ENCODE assay signal across 9 mouse cellular contexts in genomic region chr17:65252160-65252559, GRCm38 (mm10).
DNase-seq lines count a peak whose midpoint lies in the region; ATAC-seq and TF ChIP-seq lines count a peak whose summit lies in the region.
"Had no signal": no experiment of that assay in that cellular context is flagged by ENCODE, and none has a peak within 500 bp of the region (broad histone marks: within the 10 kb centered on the region; RNA-seq: fewer than 3 reads in every experiment).

No protein-coding gene starts in this region.

- WGBS in cerebellum, adult 2 months: 48% methylated on average over 2 of the region's 2 CpGs
- WGBS in kidney, embryonic 14.5 days: 58% methylated on average over 2 of the region's 2 CpGs

- H3K27me3 ChIP-seq in cerebellum, adult 2 months (ENCODE audit: control insufficient read depth, insufficient read depth, low read length): no peaks in the 10 kb centered on the region
- H3K27me3 ChIP-seq in kidney, embryonic 14.5 days (ENCODE audit: control insufficient read depth, insufficient read depth, low read length): no peaks in the 10 kb centered on the region
- H3K27me3 ChIP-seq: embryonic facial prominence, embryonic 15.5 days had no signal

- no peak overlapping the region for H3K4me2 ChIP-seq in kidney, embryonic 14.5 days (replicated peaks; ENCODE audit: low read depth, low read length)
- H3K4me2 ChIP-seq: embryonic facial prominence, embryonic 15.5 days had no signal

- no peak overlapping the region for H3K9ac ChIP-seq in kidney, embryonic 14.5 days (ENCODE audit: low read depth, low read length)
- H3K9ac ChIP-seq: embryonic facial prominence, embryonic 15.5 days had no signal

- no peaks in the 10 kb centered on the region for H3K4me1 ChIP-seq in cerebellum, adult 2 months (ENCODE audit: control insufficient read depth, insufficient read depth, low read length)
- no peaks in the 10 kb centered on the region for H3K4me1 ChIP-seq in kidney, embryonic 14.5 days (ENCODE audit: control insufficient read depth, insufficient read depth, low read length)
- H3K4me1 ChIP-seq: embryonic facial prominence, embryonic 15.5 days had no signal

- no peak overlapping the region for H3K4me3 ChIP-seq in cerebellum, adult 2 months (replicated peaks; ENCODE audit: insufficient read depth, low read depth, low read length)
- H3K4me3 ChIP-seq in kidney, embryonic 14.5 days (ENCODE audit: low read length): no peak overlapping the region
- H3K4me3 ChIP-seq: embryonic facial prominence, embryonic 15.5 days had no signal

- TF ChIP-seq CTCF in cerebellum, adult 2 months (IDR thresholded peaks at IDR 0.05; ENCODE audit: borderline replicate concordance, insufficient read depth, low read depth, low read length): peak; percentile 43

- no peaks in the 10 kb centered on the region for H3K9me3 ChIP-seq in kidney, embryonic 14.5 days (ENCODE audit: control insufficient read depth, low read length)
- H3K9me3 ChIP-seq: embryonic facial prominence, embryonic 15.5 days had no signal

- no peak overlapping the region for H3K27ac ChIP-seq in cerebellum, adult 2 months (ENCODE audit: insufficient read depth, low read length)
- no peak overlapping the region for H3K27ac ChIP-seq in kidney, embryonic 14.5 days (ENCODE audit: low read depth, low read length)
- H3K27ac ChIP-seq: embryonic facial prominence, embryonic 15.5 days had no signal

- no peak for ATAC-seq in cerebellum, adult (ENCODE audit: insufficient number of reproducible peaks, low FRiP score, low TSS enrichment)
- no peak for ATAC-seq in kidney, embryonic 14.5 days (ENCODE audit: low FRiP score, low TSS enrichment)
- ATAC-seq in erythroblast, adult 5-6 weeks (replicated peaks; ENCODE audit: low FRiP score, poor library complexity, severe bottlenecking): no peak

- TF ChIP-seq POLR2A in cerebellum, adult 2 months (IDR thresholded peaks at IDR 0.05; ENCODE audit: borderline replicate concordance, insufficient read depth, low read length): no peak

- no peak for DNase-seq in cerebellum, adult 2 months
- peak; percentile 21 for DNase-seq in kidney, adult 9 months
- peak; percentile 5 for DNase-seq in right cerebral cortex, adult 18-20 months
- no peak for DNase-seq in right cerebral cortex, postnatal 25 days
- no peak for DNase-seq in thymus, postnatal 0 days (ENCODE audit: low spot score)

- no peaks in the 10 kb centered on the region for H3K36me3 ChIP-seq in kidney, embryonic 14.5 days (ENCODE audit: control insufficient read depth, insufficient read depth, low read length)
- H3K36me3 ChIP-seq: embryonic facial prominence, embryonic 15.5 days had no signal

Comparison
In these comparisons a context has a peak if more than half of its experiments do, and no peak if none do; other contexts are left out.
1. DNase-seq: peak in kidney, adult 9 months (single experiment) and right cerebral cortex, adult 18-20 months (single experiment); none in cerebellum, adult 2 months (0 of 2), right cerebral cortex, postnatal 25 days (single experiment) and thymus, postnatal 0 days (single experiment).